Mouse (Mus musculus): ENCODE data around the gene Arid1b.

The Arid1b gene

GRCm38 (mm10) chr17:4993840-4994503 lies at the start of gene Arid1b:
Gene Arid1b, plus strand, starts transcription at chr17:4994332.
- peak; percentile 78 for DNase-seq (ENCODE audit: low read depth, low spot score)

- DNase-seq (ENCODE audit: low read depth, low spot score), result no peak
These were observed 48.8 kb upstream of the Arid1b start for GRCm38 (mm10) chr17:4945311-4945751.

- no peak for DNase-seq (ENCODE audit: low read depth, low spot score)
These were observed 48.2 kb upstream of the Arid1b start for GRCm38 (mm10) chr17:4945871-4946331.

- no peak for DNase-seq (ENCODE audit: low read depth, low spot score)
These were observed 47.6 kb upstream of the Arid1b start for GRCm38 (mm10) chr17:4946421-4946974.

- DNase-seq (ENCODE audit: low read depth, low spot score), result no peak
These were observed 47.1 kb upstream of the Arid1b start for GRCm38 (mm10) chr17:4947013-4947412.

- DNase-seq (ENCODE audit: low read depth, low spot score), result no peak
These were observed 46.7 kb upstream of the Arid1b start for GRCm38 (mm10) chr17:4947439-4947838.

- no peak for DNase-seq (ENCODE audit: low read depth, low spot score)
These were observed 45.6 kb upstream of the Arid1b start for GRCm38 (mm10) chr17:4948501-4948900.

GRCm38 (mm10) chr17:4954431-4954830 lies 39.7 kb upstream of the Arid1b start:
- no peak for DNase-seq (ENCODE audit: low read depth, low spot score)

- DNase-seq (ENCODE audit: low read depth, low spot score), result no peak
These were observed 29.8 kb upstream of the Arid1b start for GRCm38 (mm10) chr17:4964192-4964877.

GRCm38 (mm10) chr17:4967201-4967600 lies 26.9 kb upstream of the Arid1b start:
- DNase-seq (ENCODE audit: low read depth, low spot score), result no peak

- no peak for DNase-seq (ENCODE audit: low read depth, low spot score)
These were observed 26.1 kb upstream of the Arid1b start for GRCm38 (mm10) chr17:4968035-4968434.

GRCm38 (mm10) chr17:4968878-4969277 lies 25.3 kb upstream of the Arid1b start:
- DNase-seq (ENCODE audit: low read depth, low spot score), result no peak

- no peak for DNase-seq (ENCODE audit: low read depth, low spot score)
These were observed 21.9 kb upstream of the Arid1b start for GRCm38 (mm10) chr17:4972261-4972660.

GRCm38 (mm10) chr17:4974736-4975135 lies 19.4 kb upstream of the Arid1b start:
- no peak for DNase-seq (ENCODE audit: low read depth, low spot score)

- DNase-seq (ENCODE audit: low read depth, low spot score), result no peak
These were observed 14.0 kb upstream of the Arid1b start for GRCm38 (mm10) chr17:4980151-4980550.

- no peak for DNase-seq (ENCODE audit: low read depth, low spot score)
These were observed 11.3 kb upstream of the Arid1b start for GRCm38 (mm10) chr17:4982819-4983218.

GRCm38 (mm10) chr17:4984691-4985090 lies 9.4 kb upstream of the Arid1b start:
- DNase-seq (ENCODE audit: low read depth, low spot score), result no peak

- DNase-seq (ENCODE audit: low read depth, low spot score), result no peak
These were observed 3.1 kb upstream of the Arid1b start for GRCm38 (mm10) chr17:4990911-4991560.

- DNase-seq (ENCODE audit: low read depth, low spot score), result no peak
These were observed 2.5 kb upstream of the Arid1b start for GRCm38 (mm10) chr17:4991600-4991999.

- no peak for DNase-seq (ENCODE audit: low read depth, low spot score)
These were observed 664 bp upstream of the Arid1b start for GRCm38 (mm10) chr17:4993497-4993839.

- DNase-seq (ENCODE audit: low read depth, low spot score), result no peak
These were observed 326 bp downstream of the Arid1b start for GRCm38 (mm10) chr17:4994504-4994812.

- DNase-seq (ENCODE audit: low read depth, low spot score), result peak; percentile 51
These were observed 855 bp downstream of the Arid1b start for GRCm38 (mm10) chr17:4994813-4995560.

Data from embryo, embryonic 11.5 days (tissue).